Mouse (Mus musculus) C2C12 (cell line): Measurements from ENCODE around the gene Dennd5b. TPM values are rescaled to one million over a fixed set of nuclear protein-coding genes. Genes with fewer than 3 reads are reported as not detected.
A peak's percentile ranks its signal among the peaks of the same experiment; 100 is the strongest.

Source experiments
- H3K27me3 ChIP-seq: one replicate; pipeline ENCODE4 v1.6.1; 2011; ENCODE audit not compliant: control insufficient read depth, insufficient read depth, insufficient read length
- H3K36me3 ChIP-seq: one replicate; pipeline ENCODE4 v1.6.1; 2011; ENCODE audit not compliant: control insufficient read depth, insufficient read depth
- H3K4me3 ChIP-seq: one replicate; pipeline ENCODE4 v1.5.1; 2011; ENCODE audit warnings: mild to moderate bottlenecking, control low read depth; ENCODE audit not compliant: poor library complexity, insufficient read depth, severe bottlenecking
- H3K79me2 ChIP-seq: one replicate; pipeline ENCODE4 v1.6.1; 2011; ENCODE audit not compliant: control insufficient read depth, insufficient read depth
- H3K79me3 ChIP-seq: one replicate; pipeline ENCODE4 v1.6.1; 2011; ENCODE audit warnings: low read depth, control low read depth
- H3ac ChIP-seq: one replicate; pipeline ENCODE3; 2011; ENCODE audit warnings: low read depth; ENCODE audit not compliant: control insufficient read depth, insufficient read length
- CEBPB ChIP-seq: IDR thresholded peaks from one replicate; pipeline ENCODE4 v1.6.1; 2011; ENCODE audit warnings: low read depth, mild to moderate bottlenecking, control low read depth, moderate library complexity
- CTCF ChIP-seq: IDR thresholded peaks from one replicate; pipeline ENCODE4 v1.5.1; 2011; ENCODE audit not compliant: control insufficient read depth, insufficient read depth, insufficient read length
- FOSL1 ChIP-seq: IDR thresholded peaks from one replicate; pipeline ENCODE4 v1.8.0; 2011; ENCODE audit warnings: mild to moderate bottlenecking, low read length; ENCODE audit not compliant: poor library complexity, insufficient read depth, severe bottlenecking
- MAX ChIP-seq: IDR thresholded peaks from one replicate; pipeline ENCODE4 v1.6.1; 2011; ENCODE audit warnings: mild to moderate bottlenecking, control low read depth
- MYOD1 ChIP-seq: IDR thresholded peaks from one replicate; pipeline ENCODE4 v1.6.1; 2011; ENCODE audit warnings: low read depth; ENCODE audit not compliant: control insufficient read depth, insufficient read length
- MYOG ChIP-seq: IDR thresholded peaks from one replicate; pipeline ENCODE4 v1.6.1; 2011; ENCODE audit not compliant: control insufficient read depth, insufficient read length; ENCODE audit errors: extremely low read depth
- USF1 ChIP-seq: IDR thresholded peaks from one replicate; pipeline ENCODE4 v1.6.1; 2011; ENCODE audit warnings: low read depth, mild to moderate bottlenecking, control low read depth, moderate library complexity
- polyA plus RNA-seq: library from polyadenylated mRNA; unstranded; fragments of >200 nt; fragmentation: generic; extraction: Trizol; gene quantifications from one replicate; pipeline ENCODE4 v1.2.1, GENCODE M21; 2012; ENCODE audit warnings: missing spikeins

The Dennd5b gene
- polyA plus RNA-seq, 1 experiment, result 2.6 TPM

DNA sequence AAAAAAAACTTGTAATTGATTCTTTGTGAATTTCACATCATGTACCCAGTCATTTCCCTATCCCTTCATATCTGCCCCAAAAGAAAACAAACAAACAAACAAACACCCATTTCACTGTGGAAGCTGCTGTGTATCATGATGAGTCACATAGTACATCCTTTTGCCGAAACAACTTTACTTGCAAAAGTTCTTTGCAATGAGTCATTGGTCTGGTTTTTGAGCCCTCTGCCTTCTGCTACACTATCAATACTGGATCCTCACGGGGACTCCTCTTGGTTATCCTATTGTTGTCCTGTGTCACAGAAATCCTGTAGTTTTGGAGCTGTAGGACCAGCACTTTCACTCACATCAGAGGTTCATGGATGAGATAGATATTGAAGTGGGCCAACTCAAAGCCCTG lies 7.4 kb upstream of the Dennd5b start:
- H3K36me3 ChIP-seq, result no peaks in the 10 kb centered on the region
- no peak overlapping the region for H3ac ChIP-seq
- no peak overlapping the region for H3K4me3 ChIP-seq
- H3K79me2 ChIP-seq, result no peaks in the 10 kb centered on the region
- no peak for TF ChIP-seq CEBPB
- TF ChIP-seq FOSL1, result peak; percentile 10
- no peaks in the 10 kb centered on the region for H3K79me3 ChIP-seq
- no peaks in the 10 kb centered on the region for H3K27me3 ChIP-seq

DNA sequence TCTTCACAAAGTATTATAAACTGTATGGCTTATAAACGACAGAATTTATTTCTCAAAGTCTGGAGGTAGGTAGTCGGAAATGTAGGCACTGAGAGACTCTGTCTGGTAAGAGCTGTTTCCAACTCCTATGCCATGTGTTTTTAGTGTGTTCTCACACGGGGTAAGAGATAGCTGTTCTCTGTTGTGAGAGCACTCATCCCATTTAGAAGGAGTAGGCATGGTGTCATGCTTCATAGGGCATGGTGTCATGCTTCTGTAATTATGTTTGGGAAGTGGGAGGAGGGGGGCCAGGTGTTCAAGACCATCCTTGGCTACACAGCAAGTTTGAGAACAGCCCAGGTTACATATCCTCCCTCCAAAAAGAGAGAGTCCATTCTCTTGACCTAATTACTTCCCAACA lies 6.1 kb upstream of the Dennd5b start:
- Histone ChIP-seq H3K27me3 (no peaks in the 10 kb centered on the region), H3K36me3 (no peaks in the 10 kb centered on the region), H3ac (no peak overlapping the region), H3K79me2 (no peaks in the 10 kb centered on the region), H3K79me3 (no peaks in the 10 kb centered on the region), H3K4me3 (no peak overlapping the region)
- no peak for TF ChIP-seq CTCF
- no peak for TF ChIP-seq USF1
- no peak for TF ChIP-seq CEBPB
- TF ChIP-seq MYOD1, result no peak
- no peak for TF ChIP-seq FOSL1
- no peak for TF ChIP-seq MYOG
- TF ChIP-seq MAX, result no peak

DNA sequence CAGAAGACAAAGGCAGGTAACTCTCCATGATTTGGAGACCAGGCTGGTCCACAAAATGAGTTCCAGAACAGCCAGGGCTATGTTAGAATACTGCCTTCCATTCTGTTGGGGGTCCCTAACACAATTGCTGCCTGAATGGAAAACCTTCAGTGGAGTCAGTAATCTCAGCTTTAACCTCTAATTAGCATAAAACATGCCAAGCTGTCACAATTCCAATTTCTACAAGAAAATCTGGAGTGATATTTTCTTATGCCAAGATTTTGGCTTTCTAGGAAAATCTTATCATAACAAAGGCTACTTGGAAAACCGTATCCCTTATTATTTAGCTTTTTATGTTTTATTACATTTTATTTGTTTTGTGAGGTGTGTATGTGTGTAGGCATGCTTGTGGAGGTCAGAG lies 2.0 kb upstream of the Dennd5b start:
- H3K79me3 ChIP-seq, result peaks cover 17% of the 10 kb centered on the region
- TF ChIP-seq FOSL1 (no peak), MYOD1 (no peak), MAX (no peak), CTCF (no peak), MYOG (no peak), USF1 (no peak), CEBPB (no peak)
- H3K79me2 ChIP-seq, result peaks cover 27% of the 10 kb centered on the region
- H3K27me3 ChIP-seq, result no peaks in the 10 kb centered on the region
- no peak overlapping the region for H3K4me3 ChIP-seq
- no peaks in the 10 kb centered on the region for H3K36me3 ChIP-seq
- no peak overlapping the region for H3ac ChIP-seq

DNA sequence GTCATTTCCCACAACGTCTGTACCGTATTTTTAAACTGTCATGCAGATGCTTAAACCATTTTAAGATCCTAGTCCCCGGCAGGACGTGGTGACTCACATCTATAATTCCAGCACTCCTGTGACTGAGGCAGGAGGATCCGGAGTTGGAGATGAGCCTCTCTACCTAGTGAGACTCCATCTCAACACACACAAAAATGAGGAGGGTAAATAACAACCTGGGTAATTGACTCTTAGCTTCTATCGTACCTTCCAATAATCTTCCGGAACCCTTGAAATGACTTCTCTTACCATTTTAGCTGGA lies 413 bp upstream of the Dennd5b start:
- TF ChIP-seq CTCF, result no peak
- no peak for TF ChIP-seq FOSL1
- TF ChIP-seq CEBPB, result no peak
- TF ChIP-seq MAX, result no peak
- TF ChIP-seq USF1, result no peak
- TF ChIP-seq MYOG, result no peak
- TF ChIP-seq MYOD1, result no peak
- Histone ChIP-seq H3K79me2 (peaks cover 43% of the 10 kb centered on the region), H3K27me3 (no peaks in the 10 kb centered on the region), H3K79me3 (peaks cover 27% of the 10 kb centered on the region), H3ac (peak overlapping the region; percentile 84), H3K4me3 (peak overlapping the region; percentile 72), H3K36me3 (no peaks in the 10 kb centered on the region)

DNA sequence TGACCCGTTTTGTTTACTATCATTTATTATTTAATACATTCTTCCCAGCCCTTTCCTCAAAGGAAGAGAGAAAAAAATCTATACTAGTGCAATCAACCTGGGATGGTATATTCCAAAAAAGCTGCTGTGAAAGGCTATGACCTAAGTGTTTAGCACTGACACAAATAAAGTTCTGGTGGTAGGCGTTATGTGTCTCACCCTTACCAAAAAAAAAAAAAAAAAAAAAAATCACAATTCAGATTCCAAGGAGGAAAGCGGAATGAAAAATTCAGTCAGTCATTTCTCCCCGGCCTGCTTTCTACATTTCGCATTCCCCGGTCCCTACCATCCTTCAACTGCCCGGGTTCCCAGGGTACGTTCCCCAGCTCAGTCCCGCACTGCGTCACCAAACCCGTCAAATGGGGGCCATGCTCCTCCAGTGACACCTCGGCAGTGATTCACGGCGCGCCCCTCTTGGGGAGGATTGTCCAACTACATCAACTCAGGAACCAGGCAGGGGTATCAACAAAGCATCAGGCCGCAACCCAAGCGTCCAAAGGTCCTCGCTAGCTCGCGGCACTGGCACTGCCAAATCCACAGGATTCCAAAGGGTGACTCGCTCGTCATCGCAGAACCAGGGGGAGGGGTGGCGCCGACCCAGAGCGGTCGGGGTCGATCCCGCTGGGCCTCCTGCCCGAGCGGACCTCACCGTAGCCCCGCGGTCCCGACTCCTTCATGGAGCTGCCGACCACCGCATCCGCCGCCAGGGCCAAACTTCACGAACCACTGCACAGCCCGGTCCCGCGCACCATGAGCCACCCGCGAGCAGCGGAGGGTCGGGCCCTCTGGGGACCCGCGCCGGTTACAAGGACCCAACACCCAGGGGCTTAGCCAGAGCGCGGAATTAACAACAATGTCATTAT lies 1.1 kb downstream of the Dennd5b start:
- Histone ChIP-seq H3K36me3 (no peaks in the 10 kb centered on the region), H3K79me2 (peaks cover 51% of the 10 kb centered on the region), H3ac (peak overlapping the region; percentile 84), H3K27me3 (no peaks in the 10 kb centered on the region), H3K4me3 (peak overlapping the region; percentile 72), H3K79me3 (peaks cover 32% of the 10 kb centered on the region)
- TF ChIP-seq MYOD1 (no peak), CTCF (no peak), MYOG (no peak), USF1 (no peak), FOSL1 (no peak), MAX (no peak), CEBPB (no peak)

DNA sequence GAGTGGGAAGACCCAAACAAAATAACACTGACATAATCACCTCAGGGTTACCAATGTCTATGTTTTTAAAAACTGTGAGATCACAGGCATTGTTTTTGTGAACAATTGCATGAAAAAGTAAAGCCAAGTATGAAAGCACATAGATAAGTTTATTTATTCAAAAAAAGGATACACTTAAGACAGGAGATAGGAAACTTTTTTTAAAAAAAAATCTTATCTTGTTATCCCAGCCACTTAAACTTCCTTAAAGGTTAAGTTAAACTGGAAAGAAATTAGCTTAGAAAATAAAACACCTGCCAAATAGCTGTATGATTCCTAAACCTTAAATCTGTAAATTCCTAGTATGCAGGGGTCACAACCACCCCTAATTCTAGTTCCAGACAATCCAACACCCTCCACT lies 2.5 kb downstream of the Dennd5b start:
- no peaks in the 10 kb centered on the region for H3K36me3 ChIP-seq
- peaks cover 64% of the 10 kb centered on the region for H3K79me2 ChIP-seq
- H3K27me3 ChIP-seq, result no peaks in the 10 kb centered on the region
- no peak overlapping the region for H3K4me3 ChIP-seq
- H3K79me3 ChIP-seq, result peaks cover 42% of the 10 kb centered on the region
- H3ac ChIP-seq, result no peak overlapping the region
- TF ChIP-seq CTCF, result no peak
- TF ChIP-seq CEBPB, result no peak
- no peak for TF ChIP-seq FOSL1
- no peak for TF ChIP-seq MYOG
- no peak for TF ChIP-seq USF1
- TF ChIP-seq MYOD1, result no peak
- TF ChIP-seq MAX, result no peak
